Mouse (Mus musculus) heart, adult 2 months (tissue): Measurements from ENCODE around the gene Dgke.

Experiments used
- EP300 ChIP-seq: fragments of 200-500 bp; IDR thresholded peaks from 2 replicates; pipeline ENCODE4 v1.6.1; 2011; ENCODE audit warnings: low read depth, low read length, control low read depth; ENCODE audit not compliant: insufficient read depth
- POLR2A ChIP-seq: fragments of 200-500 bp; IDR thresholded peaks from 2 replicates; pipeline ENCODE4 v1.6.1; 2011; ENCODE audit warnings: mild to moderate bottlenecking, low read depth, low read length, control low read depth; ENCODE audit not compliant: insufficient read depth

DNA sequence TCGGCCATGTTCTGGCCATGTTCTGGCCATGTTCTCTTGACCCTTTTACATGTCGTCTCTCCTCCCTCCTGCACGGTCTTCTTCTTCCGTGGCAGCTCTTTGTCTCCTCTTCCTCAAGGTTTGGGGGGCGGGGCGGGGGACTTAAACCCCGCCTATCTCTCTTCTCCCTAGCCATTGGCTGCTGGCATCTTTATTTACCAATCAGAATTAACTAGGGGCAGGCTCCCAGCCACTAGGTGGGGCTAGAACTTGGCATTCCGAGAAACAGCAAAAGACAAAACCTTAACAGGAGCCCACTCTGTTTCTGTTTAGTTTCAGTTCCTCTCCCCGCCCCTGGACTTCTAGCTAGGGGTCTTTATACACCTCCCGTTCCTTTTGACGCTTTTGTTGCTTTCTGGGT is 39.2 kb upstream of the Dgke start:
- TF ChIP-seq EP300 (no peak), POLR2A (no peak)
